Mouse (Mus musculus) liver, postnatal 0 days (tissue): Measurements from ENCODE around the gene Fgfr4. TPM values are rescaled to one million over a fixed set of nuclear protein-coding genes. Genes with fewer than 3 reads are reported as not detected.

Experiments
- ATAC-seq: fragments of 200-750 bp; cut with Nextera tagmentation; 2 replicates; pipeline ENCODE4 v1.8.0; 2017; ENCODE audit warnings: mild to moderate bottlenecking, moderate library complexity
- DNase-seq: peaks from one replicate; pipeline ENCODE4 v3.0.0-alpha.2; 2016
- H3K27ac ChIP-seq: fragments of 300-500 bp; sonication (generic); 2 replicates; pipeline ENCODE4 v1.5.1; 2014; ENCODE audit warnings: antibody characterized with exemption, moderate library complexity, mild to moderate bottlenecking, low read depth
- H3K27me3 ChIP-seq: fragments of 300-500 bp; sonication (generic); 2 replicates; pipeline ENCODE4 v1.6.1; 2014; ENCODE audit warnings: low read length, control low read depth, mixed read lengths; ENCODE audit not compliant: insufficient read depth
- H3K36me3 ChIP-seq: fragments of 300-500 bp; sonication (generic); replicated peaks from 2 replicates; pipeline ENCODE4 v1.6.1; 2014; ENCODE audit warnings: mild to moderate bottlenecking, control low read depth, low read length, moderate library complexity, mixed read lengths; ENCODE audit not compliant: insufficient read depth
- H3K4me1 ChIP-seq: fragments of 300-500 bp; sonication (generic); 2 replicates; pipeline ENCODE4 v1.6.1; 2014; ENCODE audit warnings: antibody characterized with exemption, mild to moderate bottlenecking, control low read depth; ENCODE audit not compliant: insufficient read depth
- H3K4me2 ChIP-seq: fragments of 300-500 bp; sonication (generic); 2 replicates; pipeline ENCODE4 v1.6.1; 2014; ENCODE audit warnings: low read depth, mild to moderate bottlenecking, low read length, moderate library complexity, mixed read lengths
- H3K4me3 ChIP-seq: fragments of 300-500 bp; sonication (generic); 2 replicates; pipeline ENCODE4 v1.5.1; 2014; ENCODE audit warnings: low read depth, low read length
- H3K9ac ChIP-seq: fragments of 300-500 bp; sonication (generic); replicated peaks from 2 replicates; pipeline ENCODE4 v1.6.1; 2014; ENCODE audit warnings: mild to moderate bottlenecking, moderate library complexity
- H3K9me3 ChIP-seq: fragments of 300-500 bp; sonication (generic); 2 replicates; pipeline ENCODE4 v1.6.1; 2016; ENCODE audit warnings: mild to moderate bottlenecking, control low read depth, low read length, mixed read lengths
- CTCF ChIP-seq: sonication (generic); IDR thresholded peaks from 2 replicates; pipeline ENCODE4 v1.5.1; 2016; ENCODE audit warnings: antibody characterized with exemption, low read depth
- EP300 ChIP-seq: IDR thresholded peaks from 2 replicates; pipeline ENCODE4 v1.6.1; 2016; ENCODE audit warnings: antibody characterized with exemption, low read depth, mild to moderate bottlenecking
- WGBS: fragments of 180-500 bp; shearing (Covaris S2); extraction: QIAGEN DNeasy Blood & Tissue Kit; methylation state at CpG from one replicate; pipeline ENCODE4 v1.1.7; 2014; ENCODE audit not compliant: insufficient replicate concordance; 5-methylcytosine and 5-hydroxymethylcytosine counted together
- polyA plus RNA-seq: library from polyadenylated mRNA; unstranded; fragments of >200 nt; fragmentation: Nextera tagmentation; extraction: Ambion mirVana; gene quantifications from 2 replicates; pipeline ENCODE4 v1.2.1, GENCODE M21; 2015

The Fgfr4 gene
- polyA plus RNA-seq, 1 experiment from 2014 or later: 5.1 TPM

- DNase-seq (no peak), ATAC-seq (no peak)
- Histone ChIP-seq H3K4me1 (peaks cover 6% of the 10 kb centered on the region), H3K27me3 (no peaks in the 10 kb centered on the region), H3K4me2 (no peak overlapping the region), H3K27ac (no peak overlapping the region), H3K9me3 (no peaks in the 10 kb centered on the region; the same call in 1 of the 2 replicates), H3K9ac (no peak overlapping the region), H3K4me3 (no peak overlapping the region), H3K36me3 (no peaks in the 10 kb centered on the region)
- 84% methylated on average over 13 of the region's 13 CpGs for WGBS
- TF ChIP-seq CTCF (no peak), EP300 (no peak)
Measured at GRCm38 (mm10) chr13:55168958-55169369, 16.5 kb downstream of the Fgfr4 start.

- WGBS: 31% methylated on average over 25 of the region's 26 CpGs
- no peak overlapping the region for H3K27ac ChIP-seq
- no peaks in the 10 kb centered on the region; the same call in 1 of the 2 replicates for H3K9me3 ChIP-seq
- no peaks in the 10 kb centered on the region for H3K27me3 ChIP-seq
- ATAC-seq (peak; percentile 38; the same call in 1 of the 2 replicates), DNase-seq (no peak)
- TF ChIP-seq EP300 (no peak), CTCF (no peak)
- H3K9ac ChIP-seq: no peak overlapping the region
- no peaks in the 10 kb centered on the region for H3K36me3 ChIP-seq
- peak overlapping the region; percentile 51 for H3K4me2 ChIP-seq
- peaks cover 6% of the 10 kb centered on the region for H3K4me1 ChIP-seq
- 0 out of 2 replicates have a peak overlapping the region, but pooled peaks have one; percentile 8 for H3K4me3 ChIP-seq
Measured at GRCm38 (mm10) chr13:55171517-55172335, 19.3 kb downstream of the Fgfr4 start.

- Histone ChIP-seq H3K27ac (no peak overlapping the region), H3K27me3 (no peaks in the 10 kb centered on the region), H3K36me3 (no peaks in the 10 kb centered on the region), H3K4me2 (peak overlapping the region; percentile 51), H3K4me1 (peaks cover 6% of the 10 kb centered on the region), H3K4me3 (no peak overlapping the region), H3K9me3 (no peaks in the 10 kb centered on the region; the same call in 1 of the 2 replicates), H3K9ac (no peak overlapping the region)
- WGBS: 45% methylated on average over 7 of the region's 7 CpGs
- no peak for TF ChIP-seq EP300
- TF ChIP-seq CTCF: no peak
- DNase-seq (no peak), ATAC-seq (no peak)
Measured at GRCm38 (mm10) chr13:55172336-55172770, 19.9 kb downstream of the Fgfr4 start.

GRCm38 (mm10) chr13:55174347-55174746, 21.9 kb downstream of the Fgfr4 start:
- Histone ChIP-seq H3K9me3 (no peaks in the 10 kb centered on the region; the same call in 1 of the 2 replicates), H3K4me3 (no peak overlapping the region), H3K36me3 (no peaks in the 10 kb centered on the region), H3K4me2 (no peak overlapping the region), H3K27ac (no peak overlapping the region), H3K4me1 (peaks cover 6% of the 10 kb centered on the region), H3K27me3 (no peaks in the 10 kb centered on the region), H3K9ac (no peak overlapping the region)
- TF ChIP-seq EP300 (no peak), CTCF (no peak)
- WGBS: 74% methylated on average over 11 of the region's 11 CpGs
- ATAC-seq: no peak
- DNase-seq: no peak

- ATAC-seq (no peak), DNase-seq (no peak)
- Histone ChIP-seq H3K4me3 (no peak overlapping the region), H3K4me1 (peaks cover 6% of the 10 kb centered on the region), H3K4me2 (no peak overlapping the region), H3K36me3 (no peaks in the 10 kb centered on the region), H3K27me3 (no peaks in the 10 kb centered on the region), H3K9ac (no peak overlapping the region), H3K9me3 (no peaks in the 10 kb centered on the region), H3K27ac (no peak overlapping the region)
- 66% methylated on average over 6 of the region's 6 CpGs for WGBS
- TF ChIP-seq EP300: no peak
Measured at GRCm38 (mm10) chr13:55176265-55176664, 23.8 kb downstream of the Fgfr4 start.

- H3K4me3 ChIP-seq: no peak overlapping the region
- H3K9me3 ChIP-seq: no peaks in the 10 kb centered on the region
- H3K36me3 ChIP-seq: no peaks in the 10 kb centered on the region
- ATAC-seq (no peak), DNase-seq (no peak)
- TF ChIP-seq CTCF: peak; percentile 39
- no peak for TF ChIP-seq EP300
- no peaks in the 10 kb centered on the region for H3K27me3 ChIP-seq
- peaks cover 10% of the 10 kb centered on the region for H3K4me1 ChIP-seq
- no peak overlapping the region for H3K27ac ChIP-seq
- H3K9ac ChIP-seq: no peak overlapping the region
- no peak overlapping the region for H3K4me2 ChIP-seq
- 70% methylated on average over 4 of the region's 4 CpGs for WGBS
Measured at GRCm38 (mm10) chr13:55177903-55178496, 25.6 kb downstream of the Fgfr4 start.
